ENCODE assay signal across 30 mouse cellular contexts in the genomic region with DNA sequence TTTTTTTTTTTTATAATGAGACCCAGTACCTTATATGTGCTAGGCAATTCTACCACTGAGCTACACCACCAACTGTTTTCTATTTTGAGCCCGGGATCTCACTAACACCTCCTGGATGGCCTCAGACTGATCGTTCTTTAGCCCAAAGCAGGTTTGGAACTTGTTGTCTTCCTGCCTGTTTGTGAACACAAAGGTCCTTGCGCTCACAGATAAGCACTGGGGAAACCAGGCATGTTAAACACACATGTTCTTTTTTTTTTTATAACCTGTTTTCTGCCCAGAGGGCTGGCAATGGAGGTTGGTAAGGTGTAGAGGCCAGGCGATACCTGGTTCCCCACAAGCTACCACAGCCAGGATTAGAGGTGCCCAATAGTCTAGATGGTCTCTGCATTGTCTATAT. TPM values are rescaled to one million over a fixed set of nuclear protein-coding genes. Genes with fewer than 3 reads are reported as not detected.
"Had no signal": no experiment of that assay in that cellular context is flagged by ENCODE, and none has a peak within 500 bp of the region (broad histone marks: within the 10 kb centered on the region; RNA-seq: fewer than 3 reads in every experiment).

No protein-coding gene starts in this region.

- H3K27me3 ChIP-seq: embryonic facial prominence, embryonic 12.5 days; embryonic facial prominence, embryonic 13.5 days; embryonic facial prominence, embryonic 15.5 days; forebrain, embryonic 12.5 days; forebrain, embryonic 13.5 days; forebrain, embryonic 15.5 days had no signal

- H3K27ac ChIP-seq: embryonic facial prominence, embryonic 10.5 days; embryonic facial prominence, embryonic 12.5 days; embryonic facial prominence, embryonic 13.5 days; embryonic facial prominence, embryonic 15.5 days; forebrain, embryonic 10.5 days; forebrain, embryonic 12.5 days; forebrain, embryonic 13.5 days; forebrain, embryonic 15.5 days; gastrocnemius, adult 2 months had no signal

- DNase-seq: cerebellum, adult 18-20 months; cerebellum, adult 2 months; cerebellum, adult 8-10 months; cerebellum, adult 9-10 months; cerebellum, adult 9-11 months; cerebellum, postnatal 10 days; cerebellum, postnatal 14 days; cerebellum, postnatal 25 days; cerebellum, postnatal 36 days; embryo, embryonic 11 days; forebrain, postnatal 0 days; gastrocnemius, adult 2 months; gastrocnemius, postnatal 10 days; gastrocnemius, postnatal 14 days; gastrocnemius, postnatal 25 days; gastrocnemius, postnatal 36 days had no signal

- ATAC-seq: forebrain, embryonic 13.5 days; forebrain, embryonic 14.5 days; forebrain, embryonic 15.5 days; forebrain, embryonic 16.5 days; forebrain, postnatal 0 days had no signal

- H3K4me2 ChIP-seq: embryonic facial prominence, embryonic 12.5 days; embryonic facial prominence, embryonic 13.5 days; embryonic facial prominence, embryonic 15.5 days; forebrain, embryonic 12.5 days; forebrain, embryonic 13.5 days; forebrain, embryonic 15.5 days had no signal

- H3K4me1 ChIP-seq: embryonic facial prominence, embryonic 12.5 days; embryonic facial prominence, embryonic 15.5 days had no signal

- H3K9ac ChIP-seq: embryonic facial prominence, embryonic 12.5 days; embryonic facial prominence, embryonic 13.5 days; embryonic facial prominence, embryonic 15.5 days; forebrain, embryonic 12.5 days; forebrain, embryonic 13.5 days; forebrain, embryonic 15.5 days; forebrain, postnatal 0 days had no signal

- H3K4me3 ChIP-seq: embryonic facial prominence, embryonic 10.5 days; embryonic facial prominence, embryonic 12.5 days; embryonic facial prominence, embryonic 13.5 days; embryonic facial prominence, embryonic 15.5 days; erythroblast, embryonic 14.5 days; forebrain, embryonic 10.5 days; forebrain, embryonic 12.5 days; forebrain, embryonic 13.5 days; forebrain, embryonic 15.5 days; gastrocnemius, adult 2 months had no signal

- H3K9me3 ChIP-seq: embryonic facial prominence, embryonic 10.5 days; embryonic facial prominence, embryonic 12.5 days; embryonic facial prominence, embryonic 13.5 days; embryonic facial prominence, embryonic 15.5 days; forebrain, embryonic 10.5 days; forebrain, embryonic 12.5 days; forebrain, embryonic 13.5 days; forebrain, embryonic 15.5 days had no signal

RNA-seq across cellular contexts. Expression of a gene that starts 59.5 kb away (rescaled TPM):
- total RNA-seq: gastrocnemius, adult 2 months; gastrocnemius, postnatal 14 days; gastrocnemius, postnatal 25 days; gastrocnemius, postnatal 4 days; heart, adult 8-10 months had no signal
- polyA plus RNA-seq: embryonic facial prominence, embryonic 11.5 days had no signal
